Mouse (Mus musculus): ENCODE results near the gene Olfr460. TPM values are rescaled to one million over a fixed set of nuclear protein-coding genes. Genes with fewer than 3 reads are reported as not detected.

Olfr460 gene
- total and polyA plus RNA-seq, 3 experiments, result not detected

DNA sequence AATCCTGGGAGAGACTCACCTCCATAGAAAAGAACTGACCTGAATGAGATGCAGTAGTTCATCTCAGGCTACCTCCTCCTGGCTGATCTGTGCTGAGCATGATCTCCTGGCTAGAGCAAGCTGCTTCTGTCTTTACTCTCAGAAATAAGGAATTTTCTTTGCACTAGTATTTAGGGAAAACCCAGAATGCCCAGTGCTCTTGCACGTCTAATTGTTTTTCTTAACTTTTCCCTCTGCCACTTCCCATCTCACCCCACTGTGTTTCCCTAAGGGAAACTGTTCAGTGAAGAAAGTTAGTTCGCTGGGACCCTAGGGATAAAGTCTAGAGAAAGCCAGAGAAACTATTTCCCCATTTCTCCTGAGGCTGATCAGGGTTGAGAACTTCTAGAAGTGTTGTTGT is 14.3 kb upstream of the Olfr460 start, which contains the start of gene Olfr461:
Gene Olfr461 (minus strand): TSS at position 101 of the 400 bp plus-strand sequence.
- Histone ChIP-seq H3K27me3 (ENCODE audit: control insufficient read depth in 1 of 2, insufficient read depth in 2 of 2, low read length in 2 of 2) (no peaks in the 10 kb centered on the region; a peak in 1 of 4 replicates), H3K79me2 (ENCODE audit: control insufficient read depth, insufficient read depth, low read length, poor library complexity) (no peaks in the 10 kb centered on the region), H3K4me1 (ENCODE audit: control insufficient read depth in 1 of 2, insufficient read depth in 2 of 2, low read length in 2 of 2) (no peaks in the 10 kb centered on the region), H3K9ac (ENCODE audit: control insufficient read depth, low read depth, low read length, poor library complexity, severe bottlenecking) (no peak within 1 kb of the TSS), H3K9me3 (replicated peaks; ENCODE audit: insufficient read depth, low read length) (no peaks in the 10 kb centered on the region), H3K36me3 (ENCODE audit: control insufficient read depth in 1 of 2, insufficient read depth in 2 of 2, low read length in 2 of 2) (no peaks in the 10 kb centered on the region), H3K27ac (ENCODE audit: control insufficient read depth, low read depth, low read length) (no peak within 1 kb of the TSS), H3K4me3 (ENCODE audit: control insufficient read depth in 1 of 2, insufficient read depth in 1 of 2, low read depth in 2 of 2, low read length in 2 of 2) (no peak within 1 kb of the TSS)
- TF ChIP-seq POLR2A (IDR thresholded peaks at IDR 0.05; ENCODE audit: control insufficient read depth in 1 of 2, insufficient read depth in 1 of 2, low read depth in 1 of 2, low read length in 2 of 2, poor library complexity in 1 of 2) (no peak), MAX (IDR thresholded peaks at IDR 0.05; ENCODE audit: low read length) (no peak), HCFC1 (IDR thresholded peaks at IDR 0.05; ENCODE audit: low read depth, low read length) (no peak), RCOR1 (IDR thresholded peaks at IDR 0.05; ENCODE audit: low read depth, low read length) (no peak), MEF2A (IDR thresholded peaks at IDR 0.05; ENCODE audit: extremely low read depth, insufficient replicate concordance, low read depth, low read length, poor library complexity, severe bottlenecking) (no peak), ETS1 (IDR thresholded peaks at IDR 0.05; ENCODE audit: low read depth, low read length) (no peak), MYB (IDR thresholded peaks at IDR 0.05; ENCODE audit: low read depth, low read length) (no peak), ZNF384 (IDR thresholded peaks at IDR 0.05; ENCODE audit: low read depth, low read length) (no peak), UBTF (IDR thresholded peaks at IDR 0.05; ENCODE audit: borderline replicate concordance, insufficient read depth, low read depth, low read length) (no peak)
- DNase-seq (ENCODE audit: low read depth, low spot score), result no peak

DNA sequence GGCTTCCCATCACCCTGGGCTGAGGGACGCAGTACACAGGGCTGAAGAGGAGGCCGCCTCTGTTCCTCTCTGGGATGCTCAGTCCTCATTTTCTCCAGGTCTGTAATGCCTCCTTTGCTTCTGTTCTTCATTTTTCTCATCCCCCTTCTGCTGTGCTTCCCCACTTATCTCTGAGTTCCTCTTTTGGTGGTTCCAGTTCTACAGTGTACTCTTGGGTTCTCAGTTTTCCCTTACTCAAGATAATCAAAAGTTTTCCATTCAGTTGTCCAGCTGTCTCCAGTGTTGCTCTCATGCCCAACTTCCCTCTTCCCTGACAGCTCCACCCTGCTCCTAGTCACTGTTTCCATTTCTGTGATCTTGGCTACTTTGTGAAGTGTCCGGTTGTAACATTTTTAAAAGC is 4.3 kb downstream of the Olfr460 start:
- H3K79me2 ChIP-seq (ENCODE audit: control insufficient read depth, insufficient read depth, low read length, poor library complexity), result no peaks in the 10 kb centered on the region
- no peak overlapping the region for H3K27ac ChIP-seq (ENCODE audit: control insufficient read depth, low read depth, low read length)
- no peak overlapping the region for H3K9ac ChIP-seq (ENCODE audit: control insufficient read depth, low read depth, low read length, poor library complexity, severe bottlenecking)
- no peak overlapping the region for H3K4me3 ChIP-seq (ENCODE audit: control insufficient read depth in 1 of 2, insufficient read depth in 1 of 2, low read depth in 2 of 2, low read length in 2 of 2)
- TF ChIP-seq POLR2AphosphoS5 (IDR thresholded peaks at IDR 0.05; ENCODE audit: borderline replicate concordance, low read depth, low read length) (no peak), UBTF (IDR thresholded peaks at IDR 0.05; ENCODE audit: borderline replicate concordance, insufficient read depth, low read depth, low read length) (no peak), MEF2A (IDR thresholded peaks at IDR 0.05; ENCODE audit: extremely low read depth, insufficient replicate concordance, low read depth, low read length, poor library complexity, severe bottlenecking) (no peak), ZKSCAN1 (IDR thresholded peaks at IDR 0.05; ENCODE audit: low read depth, low read length) (no peak)
- no peak for DNase-seq (ENCODE audit: low read depth, low spot score)
- H3K27me3 ChIP-seq (ENCODE audit: control insufficient read depth in 1 of 2, insufficient read depth in 2 of 2, low read length in 2 of 2), result no peaks in the 10 kb centered on the region
- no peaks in the 10 kb centered on the region for H3K9me3 ChIP-seq (replicated peaks; ENCODE audit: insufficient read depth, low read length)
- H3K36me3 ChIP-seq (ENCODE audit: control insufficient read depth in 1 of 2, insufficient read depth in 2 of 2, low read length in 2 of 2), result no peaks in the 10 kb centered on the region
- no peaks in the 10 kb centered on the region for H3K4me1 ChIP-seq (ENCODE audit: control insufficient read depth in 1 of 2, insufficient read depth in 2 of 2, low read length in 2 of 2)

DNA sequence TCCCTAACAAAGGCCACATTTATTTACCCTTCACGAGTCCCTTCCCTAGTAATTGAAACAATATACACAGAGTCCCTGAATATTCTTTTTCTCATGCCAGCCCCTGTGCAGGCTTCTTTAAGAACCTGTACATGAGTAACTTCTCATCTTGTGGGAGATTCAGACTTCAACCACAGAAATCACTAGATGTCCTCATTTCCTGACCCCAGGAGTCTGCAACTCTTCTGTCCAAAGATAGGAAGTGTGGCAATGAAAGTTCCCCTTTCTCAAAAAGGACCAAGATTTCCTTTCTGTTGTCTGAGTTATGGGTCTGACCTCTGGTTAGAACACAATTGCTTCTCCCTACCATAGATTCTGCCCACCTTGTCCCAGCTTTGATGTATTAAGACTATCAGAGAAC is 7.0 kb downstream of the Olfr460 start:
- no peaks in the 10 kb centered on the region for H3K9me3 ChIP-seq (replicated peaks; ENCODE audit: insufficient read depth, low read length)
- no peak for DNase-seq (ENCODE audit: low read depth, low spot score)
- TF ChIP-seq TCF12 (IDR thresholded peaks at IDR 0.05; ENCODE audit: low read depth, low read length) (no peak), HCFC1 (IDR thresholded peaks at IDR 0.05; ENCODE audit: low read depth, low read length) (no peak)
- H3K27ac ChIP-seq (ENCODE audit: control insufficient read depth, low read depth, low read length), result no peak overlapping the region
- H3K9ac ChIP-seq (ENCODE audit: control insufficient read depth, low read depth, low read length, poor library complexity, severe bottlenecking), result no peak overlapping the region
- H3K4me1 ChIP-seq (ENCODE audit: control insufficient read depth in 1 of 2, insufficient read depth in 2 of 2, low read length in 2 of 2), result no peaks in the 10 kb centered on the region
- no peak overlapping the region for H3K4me3 ChIP-seq (ENCODE audit: control insufficient read depth in 1 of 2, insufficient read depth in 1 of 2, low read depth in 2 of 2, low read length in 2 of 2)
- H3K79me2 ChIP-seq (ENCODE audit: control insufficient read depth, insufficient read depth, low read length, poor library complexity), result no peaks in the 10 kb centered on the region
- H3K36me3 ChIP-seq (ENCODE audit: control insufficient read depth in 1 of 2, insufficient read depth in 2 of 2, low read length in 2 of 2), result no peaks in the 10 kb centered on the region
- no peaks in the 10 kb centered on the region for H3K27me3 ChIP-seq (ENCODE audit: control insufficient read depth in 1 of 2, insufficient read depth in 2 of 2, low read length in 2 of 2)

Data from MEL (cell line).